ENCODE assay signal across 31 mouse cellular contexts in genomic region chr2:97080156-97080555, GRCm38 (mm10).
DNase-seq lines count a peak whose midpoint lies in the region; ATAC-seq lines count a peak whose summit lies in the region.
"Had no signal": no experiment of that assay in that cellular context is flagged by ENCODE, and none has a peak within 500 bp of the region (broad histone marks: within the 10 kb centered on the region; RNA-seq: fewer than 3 reads in every experiment).

No protein-coding gene starts in this region.

- no peak overlapping the region for H3K9ac ChIP-seq in forebrain, embryonic 11.5 days (ENCODE audit: low read length)
- H3K9ac ChIP-seq in forebrain, embryonic 16.5 days (replicated peaks; ENCODE audit: low read depth, low read length) = no peak overlapping the region
- H3K9ac ChIP-seq in midbrain, embryonic 11.5 days (ENCODE audit: low read length) = no peak overlapping the region
- H3K9ac ChIP-seq: embryonic facial prominence, embryonic 13.5 days; forebrain, embryonic 12.5 days; heart, embryonic 15.5 days; hindbrain, embryonic 13.5 days; midbrain, embryonic 15.5 days; neural tube, embryonic 15.5 days had no signal

- no peaks in the 10 kb centered on the region for H3K4me1 ChIP-seq in forebrain, embryonic 11.5 days (replicated peaks; ENCODE audit: control insufficient read depth, insufficient read depth, low read length)
- H3K4me1 ChIP-seq in forebrain, embryonic 16.5 days (replicated peaks; ENCODE audit: control insufficient read depth, insufficient read depth, low read length) = no peaks in the 10 kb centered on the region
- no peaks in the 10 kb centered on the region for H3K4me1 ChIP-seq in midbrain, embryonic 11.5 days (ENCODE audit: control insufficient read depth, insufficient read depth, low read length)
- H3K4me1 ChIP-seq in midbrain, embryonic 10.5 days = no peaks in the 10 kb centered on the region
- H3K4me1 ChIP-seq: embryonic facial prominence, embryonic 13.5 days; forebrain, embryonic 12.5 days; heart, embryonic 10.5 days; heart, embryonic 15.5 days; megakaryocyte, embryonic 14.5 days; midbrain, embryonic 15.5 days; neural tube, embryonic 15.5 days had no signal

- H3K9me3 ChIP-seq in forebrain, embryonic 11.5 days (ENCODE audit: control insufficient read depth, low read length) = no peaks in the 10 kb centered on the region
- H3K9me3 ChIP-seq in forebrain, embryonic 16.5 days (ENCODE audit: control insufficient read depth, low read length) = no peaks in the 10 kb centered on the region
- no peaks in the 10 kb centered on the region for H3K9me3 ChIP-seq in midbrain, embryonic 11.5 days (ENCODE audit: control insufficient read depth, low read length)
- H3K9me3 ChIP-seq in midbrain, embryonic 10.5 days (replicated peaks) = no peaks in the 10 kb centered on the region
- H3K9me3 ChIP-seq: embryonic facial prominence, embryonic 13.5 days; forebrain, embryonic 12.5 days; heart, embryonic 10.5 days; heart, embryonic 15.5 days; hindbrain, embryonic 13.5 days; megakaryocyte, embryonic 14.5 days; midbrain, embryonic 15.5 days; neural tube, embryonic 15.5 days had no signal

- no peak overlapping the region for H3K4me2 ChIP-seq in forebrain, embryonic 11.5 days (ENCODE audit: low read depth, low read length, severe bottlenecking)
- no peak overlapping the region for H3K4me2 ChIP-seq in forebrain, embryonic 16.5 days (ENCODE audit: low read length)
- H3K4me2 ChIP-seq in midbrain, embryonic 11.5 days = no peak overlapping the region
- H3K4me2 ChIP-seq: embryonic facial prominence, embryonic 13.5 days; forebrain, embryonic 12.5 days; heart, embryonic 15.5 days; hindbrain, embryonic 13.5 days; midbrain, embryonic 15.5 days; neural tube, embryonic 15.5 days had no signal

- no peak overlapping the region for H3K27ac ChIP-seq in forebrain, embryonic 11.5 days (ENCODE audit: low read depth, low read length)
- no peak overlapping the region for H3K27ac ChIP-seq in forebrain, embryonic 16.5 days (ENCODE audit: low read length)
- H3K27ac ChIP-seq in midbrain, embryonic 11.5 days (ENCODE audit: low read depth, low read length) = no peak overlapping the region
- no peak overlapping the region for H3K27ac ChIP-seq in midbrain, embryonic 10.5 days (replicated peaks)
- H3K27ac ChIP-seq: embryonic facial prominence, embryonic 13.5 days; forebrain, embryonic 12.5 days; heart, embryonic 10.5 days; heart, embryonic 15.5 days; hindbrain, embryonic 13.5 days; midbrain, embryonic 15.5 days; neural tube, embryonic 15.5 days; stomach, postnatal 0 days had no signal

- no peak overlapping the region for H3K4me3 ChIP-seq in forebrain, embryonic 11.5 days (ENCODE audit: low read depth, low read length)
- H3K4me3 ChIP-seq in forebrain, embryonic 16.5 days (replicated peaks; ENCODE audit: low read length) = no peak overlapping the region
- no peak overlapping the region for H3K4me3 ChIP-seq in midbrain, embryonic 11.5 days (ENCODE audit: low read depth, low read length)
- H3K4me3 ChIP-seq in midbrain, embryonic 10.5 days = no peak overlapping the region
- H3K4me3 ChIP-seq: embryonic facial prominence, embryonic 13.5 days; erythroblast, embryonic 14.5 days; forebrain, embryonic 12.5 days; heart, embryonic 10.5 days; heart, embryonic 15.5 days; hindbrain, embryonic 13.5 days; megakaryocyte, embryonic 14.5 days; midbrain, embryonic 15.5 days; neural tube, embryonic 15.5 days had no signal

- H3K36me3 ChIP-seq in forebrain, embryonic 11.5 days (ENCODE audit: control insufficient read depth, insufficient read depth, low read length) = no peaks in the 10 kb centered on the region
- H3K36me3 ChIP-seq in forebrain, embryonic 16.5 days (ENCODE audit: control insufficient read depth, insufficient read depth) = no peaks in the 10 kb centered on the region
- H3K36me3 ChIP-seq in midbrain, embryonic 11.5 days (ENCODE audit: control insufficient read depth, insufficient read depth, low read length) = no peaks in the 10 kb centered on the region
- H3K36me3 ChIP-seq in midbrain, embryonic 10.5 days = no peaks in the 10 kb centered on the region
- H3K36me3 ChIP-seq: embryonic facial prominence, embryonic 13.5 days; forebrain, embryonic 12.5 days; heart, embryonic 10.5 days; heart, embryonic 15.5 days; hindbrain, embryonic 13.5 days; midbrain, embryonic 15.5 days; neural tube, embryonic 15.5 days had no signal

- no peaks in the 10 kb centered on the region for H3K27me3 ChIP-seq in forebrain, embryonic 11.5 days (ENCODE audit: control insufficient read depth, insufficient read depth, low read length)
- no peaks in the 10 kb centered on the region for H3K27me3 ChIP-seq in forebrain, embryonic 16.5 days (replicated peaks; ENCODE audit: control insufficient read depth, insufficient read depth, low read length)
- H3K27me3 ChIP-seq in midbrain, embryonic 11.5 days (ENCODE audit: control insufficient read depth, insufficient read depth, low read length) = no peaks in the 10 kb centered on the region
- no peaks in the 10 kb centered on the region for H3K27me3 ChIP-seq in midbrain, embryonic 10.5 days (ENCODE audit: low read depth, poor library complexity, severe bottlenecking)
- H3K27me3 ChIP-seq: CH12.LX; embryonic facial prominence, embryonic 13.5 days; forebrain, embryonic 12.5 days; heart, embryonic 15.5 days; hindbrain, embryonic 13.5 days; megakaryocyte, embryonic 14.5 days; midbrain, embryonic 15.5 days; neural tube, embryonic 15.5 days had no signal

- ATAC-seq in forebrain, embryonic 11.5 days (replicated peaks; ENCODE audit: low FRiP score) = 0 out of 2 replicates have a peak, but pooled peaks have one; percentile 18
- no peak for ATAC-seq in forebrain, embryonic 16.5 days
- 0 out of 2 replicates have a peak, but pooled peaks have one; percentile 5 for ATAC-seq in midbrain, embryonic 11.5 days (ENCODE audit: low FRiP score)
- ATAC-seq: intestine, postnatal 0 days; lung, postnatal 0 days; midbrain, embryonic 15.5 days had no signal

- no peak for DNase-seq in forebrain, embryonic 11.5 days (ENCODE audit: low spot score)
- no peak for DNase-seq in midbrain, embryonic 11.5 days (ENCODE audit: low spot score, missing footprints)
- DNase-seq in midbrain, embryonic 10.5 days (ENCODE audit: low spot score) = no peak
- DNase-seq in retina, embryonic 14.5 days (ENCODE audit: low spot score) = peak; percentile 80
- no peak for DNase-seq in adipocyte (ENCODE audit: low spot score)
- DNase-seq: adrenal gland, postnatal 10 days; cerebellum, adult 11 months; cerebellum, adult 9-11 months; gastrocnemius, postnatal 25 days; heart, adult 11 months; kidney, adult 9 months; kidney, postnatal 25 days; liver; lung, postnatal 4 days; right cerebral cortex, postnatal 4 days; thymus, adult 18-20 months; thymus, postnatal 4 days had no signal

- WGBS in forebrain, embryonic 11.5 days = 21% methylated on average over 1 of the region's 1 CpGs
- 12% methylated on average over 1 of the region's 1 CpGs for WGBS in forebrain, embryonic 16.5 days
- 61% methylated on average over 1 of the region's 1 CpGs for WGBS in midbrain, embryonic 11.5 days
- 65% methylated on average over 1 of the region's 1 CpGs for WGBS in midbrain, embryonic 10.5 days
